Mouse (Mus musculus): ENCODE data around the gene Steap3. TPM values are rescaled to one million over a fixed set of nuclear protein-coding genes. Genes with fewer than 3 reads are reported as not detected.
"Not testable (repeated sequence)": the region's sequence is repeated elsewhere in the genome, so short reads cannot be mapped to it uniquely, and the experiment has no call there.

The Steap3 gene
- polyA plus RNA-seq, 1 experiment: 9.4 TPM

DNA sequence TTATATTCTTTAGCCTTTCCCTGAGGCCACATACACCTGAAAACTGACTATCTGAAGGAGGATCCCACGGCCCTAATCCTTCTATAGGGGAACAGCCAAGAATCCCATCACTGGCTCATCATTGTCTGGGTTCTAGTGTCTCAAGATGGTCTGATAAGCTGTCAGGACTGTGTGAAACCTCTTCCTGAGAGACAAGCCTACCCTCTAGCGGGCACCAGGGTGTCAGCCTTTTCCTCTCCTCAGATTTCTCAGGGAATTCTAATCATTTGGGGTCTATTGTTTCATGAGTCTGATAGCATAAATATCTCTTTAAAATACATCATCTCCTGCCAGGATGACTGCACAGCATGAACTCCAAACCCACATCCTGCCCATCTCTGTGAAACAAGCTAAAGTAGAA lies 17.3 kb upstream of the Steap3 start:
- Histone ChIP-seq H3K4me1 (ENCODE audit: control insufficient read depth, insufficient read depth, low read length) (no peaks in the 10 kb centered on the region), H3K27me3 (ENCODE audit: control insufficient read depth, insufficient read depth, low read length, poor library complexity, severe bottlenecking) (no peaks in the 10 kb centered on the region; the same call in 1 of the 2 replicates), H3K9me3 (replicated peaks; ENCODE audit: control insufficient read depth, insufficient read depth, low read length, poor library complexity, severe bottlenecking) (no peaks in the 10 kb centered on the region; the same call in 1 of the 2 replicates), H3K36me3 (ENCODE audit: control insufficient read depth, insufficient read depth, low read length, poor library complexity, severe bottlenecking) (no peaks in the 10 kb centered on the region), H3K4me3 (ENCODE audit: low read depth, low read length) (no peak overlapping the region), H3K27ac (ENCODE audit: insufficient read depth, low read length) (no peak overlapping the region), H3K9ac (ENCODE audit: low read depth, poor library complexity, severe bottlenecking) (no peak overlapping the region)
- TF ChIP-seq EP300 (IDR thresholded peaks at IDR 0.05; ENCODE audit: insufficient read depth, low read depth, low read length) (no peak), POLR2A (IDR thresholded peaks at IDR 0.05; ENCODE audit: insufficient read depth, low read length) (no peak), CTCF (IDR thresholded peaks at IDR 0.05; ENCODE audit: low read depth, low read length) (no peak)

DNA sequence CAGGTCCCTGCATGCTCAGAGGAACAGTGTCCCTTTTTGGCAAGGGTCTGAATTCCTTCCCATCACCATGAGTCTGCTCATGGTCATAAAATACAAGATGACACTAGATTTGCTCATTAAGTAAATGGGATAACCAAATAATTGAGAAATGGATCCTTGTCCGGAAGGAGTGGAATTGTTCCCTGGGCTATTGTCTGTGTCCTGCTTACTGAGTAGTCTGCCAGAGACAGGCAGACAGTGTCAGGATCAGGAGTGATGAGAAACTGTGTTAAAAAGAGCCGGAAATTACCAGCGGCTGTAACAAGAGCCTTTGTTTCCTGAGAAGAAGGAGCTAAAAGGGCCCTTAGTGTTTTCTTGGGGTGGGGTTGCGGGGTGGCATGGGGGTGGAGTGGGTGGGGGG lies 15.2 kb upstream of the Steap3 start:
- H3K9ac ChIP-seq (ENCODE audit: low read depth, poor library complexity, severe bottlenecking): no peak overlapping the region
- no peaks in the 10 kb centered on the region for H3K36me3 ChIP-seq (ENCODE audit: control insufficient read depth, insufficient read depth, low read length, poor library complexity, severe bottlenecking)
- no peaks in the 10 kb centered on the region; the same call in 1 of the 2 replicates for H3K27me3 ChIP-seq (ENCODE audit: control insufficient read depth, insufficient read depth, low read length, poor library complexity, severe bottlenecking)
- no peak overlapping the region for H3K27ac ChIP-seq (ENCODE audit: insufficient read depth, low read length)
- H3K4me3 ChIP-seq (ENCODE audit: low read depth, low read length): no peak overlapping the region
- H3K9me3 ChIP-seq (replicated peaks; ENCODE audit: control insufficient read depth, insufficient read depth, low read length, poor library complexity, severe bottlenecking): no peaks in the 10 kb centered on the region; the same call in 1 of the 2 replicates
- H3K4me1 ChIP-seq (ENCODE audit: control insufficient read depth, insufficient read depth, low read length): no peaks in the 10 kb centered on the region
- no peak for TF ChIP-seq EP300 (IDR thresholded peaks at IDR 0.05; ENCODE audit: insufficient read depth, low read depth, low read length)
- no peak for TF ChIP-seq CTCF (IDR thresholded peaks at IDR 0.05; ENCODE audit: low read depth, low read length)
- TF ChIP-seq POLR2A (IDR thresholded peaks at IDR 0.05; ENCODE audit: insufficient read depth, low read length): no peak

DNA sequence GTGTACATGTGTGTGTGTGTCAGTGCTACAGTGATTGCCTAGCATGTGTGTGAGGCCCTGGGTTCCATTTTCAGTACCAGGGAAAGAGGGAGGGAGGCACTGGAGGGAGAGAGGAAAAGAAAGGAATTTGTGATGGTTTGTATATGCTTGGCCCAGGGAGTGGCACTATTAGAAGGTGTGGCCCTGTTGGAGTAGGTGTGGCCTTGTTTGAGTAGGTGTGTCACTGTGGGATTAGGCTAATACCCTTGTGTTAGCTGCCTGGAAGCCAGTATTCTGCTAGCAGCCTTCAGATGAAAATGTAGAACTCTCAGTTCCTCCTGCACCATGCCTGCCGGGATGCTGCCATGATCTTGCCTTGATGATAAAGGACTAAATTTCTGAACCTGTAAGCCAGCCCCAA lies 3.6 kb upstream of the Steap3 start:
- H3K36me3 ChIP-seq (ENCODE audit: control insufficient read depth, insufficient read depth, low read length, poor library complexity, severe bottlenecking); H3K9ac ChIP-seq (ENCODE audit: low read depth, poor library complexity, severe bottlenecking); H3K4me3 ChIP-seq (ENCODE audit: low read depth, low read length); H3K27me3 ChIP-seq (ENCODE audit: control insufficient read depth, insufficient read depth, low read length, poor library complexity, severe bottlenecking); H3K4me1 ChIP-seq (ENCODE audit: control insufficient read depth, insufficient read depth, low read length); H3K27ac ChIP-seq (ENCODE audit: insufficient read depth, low read length); H3K9me3 ChIP-seq (replicated peaks; ENCODE audit: control insufficient read depth, insufficient read depth, low read length, poor library complexity, severe bottlenecking): not testable (repeated sequence)

DNA sequence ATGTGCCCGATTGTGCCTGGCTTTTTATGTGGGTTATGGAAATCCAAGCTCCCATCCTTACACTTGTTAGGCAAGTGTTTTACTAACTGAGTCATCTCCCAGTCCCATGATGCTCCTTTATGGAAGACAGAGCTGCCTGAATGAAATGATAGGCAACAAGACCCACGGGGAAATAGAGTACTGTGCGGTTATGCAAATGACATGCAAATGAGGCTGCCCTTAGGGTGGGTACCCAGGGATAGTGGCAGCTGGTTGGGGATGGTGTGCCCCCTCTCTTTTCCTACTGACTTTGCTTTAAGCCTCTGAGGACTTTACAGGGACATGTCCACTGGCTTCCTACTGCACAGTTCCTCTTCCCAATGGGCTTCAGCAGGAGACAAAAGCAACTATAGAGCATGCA lies 2.7 kb upstream of the Steap3 start:
- H3K9me3 ChIP-seq (replicated peaks; ENCODE audit: control insufficient read depth, insufficient read depth, low read length, poor library complexity, severe bottlenecking): no peaks in the 10 kb centered on the region
- H3K4me1 ChIP-seq (ENCODE audit: control insufficient read depth, insufficient read depth, low read length): no peaks in the 10 kb centered on the region
- no peaks in the 10 kb centered on the region for H3K27me3 ChIP-seq (ENCODE audit: control insufficient read depth, insufficient read depth, low read length, poor library complexity, severe bottlenecking)
- H3K36me3 ChIP-seq (ENCODE audit: control insufficient read depth, insufficient read depth, low read length, poor library complexity, severe bottlenecking): no peaks in the 10 kb centered on the region
- no peak overlapping the region for H3K27ac ChIP-seq (ENCODE audit: insufficient read depth, low read length)
- TF ChIP-seq CTCF (IDR thresholded peaks at IDR 0.05; ENCODE audit: low read depth, low read length) (no peak), EP300 (IDR thresholded peaks at IDR 0.05; ENCODE audit: insufficient read depth, low read depth, low read length) (no peak), POLR2A (IDR thresholded peaks at IDR 0.05; ENCODE audit: insufficient read depth, low read length) (no peak)
- H3K9ac ChIP-seq (ENCODE audit: low read depth, poor library complexity, severe bottlenecking): no peak overlapping the region
- no peak overlapping the region for H3K4me3 ChIP-seq (ENCODE audit: low read depth, low read length)

DNA sequence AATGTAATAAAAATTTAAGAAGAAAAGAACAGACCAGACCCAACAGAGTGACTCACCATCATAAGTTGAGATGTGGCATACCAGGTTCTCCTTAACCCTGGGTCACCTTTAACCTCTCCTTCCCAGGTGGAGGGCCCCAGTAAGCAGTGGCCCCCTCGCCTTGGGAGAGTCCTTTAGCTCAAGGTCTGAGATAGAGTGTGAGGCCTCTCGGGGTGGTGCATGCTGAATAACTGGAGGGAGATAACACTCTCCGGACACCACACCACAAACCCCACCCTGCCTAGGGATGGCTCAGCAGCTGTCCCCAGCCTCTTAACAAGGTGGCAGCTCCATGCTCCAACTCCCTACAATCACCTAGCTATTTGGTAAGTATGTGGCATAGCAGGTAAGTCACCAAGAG lies 1.6 kb downstream of the Steap3 start:
- Histone ChIP-seq H3K4me3 (ENCODE audit: low read depth, low read length) (no peak overlapping the region), H3K4me1 (ENCODE audit: control insufficient read depth, insufficient read depth, low read length) (peaks cover 4% of the 10 kb centered on the region), H3K27ac (ENCODE audit: insufficient read depth, low read length) (no peak overlapping the region), H3K9ac (ENCODE audit: low read depth, poor library complexity, severe bottlenecking) (no peak overlapping the region), H3K36me3 (ENCODE audit: control insufficient read depth, insufficient read depth, low read length, poor library complexity, severe bottlenecking) (no peaks in the 10 kb centered on the region), H3K27me3 (ENCODE audit: control insufficient read depth, insufficient read depth, low read length, poor library complexity, severe bottlenecking) (no peaks in the 10 kb centered on the region), H3K9me3 (replicated peaks; ENCODE audit: control insufficient read depth, insufficient read depth, low read length, poor library complexity, severe bottlenecking) (no peaks in the 10 kb centered on the region)
- TF ChIP-seq CTCF (IDR thresholded peaks at IDR 0.05; ENCODE audit: low read depth, low read length): no peak
- TF ChIP-seq POLR2A (IDR thresholded peaks at IDR 0.05; ENCODE audit: insufficient read depth, low read length): no peak
- TF ChIP-seq EP300 (IDR thresholded peaks at IDR 0.05; ENCODE audit: insufficient read depth, low read depth, low read length): no peak

DNA sequence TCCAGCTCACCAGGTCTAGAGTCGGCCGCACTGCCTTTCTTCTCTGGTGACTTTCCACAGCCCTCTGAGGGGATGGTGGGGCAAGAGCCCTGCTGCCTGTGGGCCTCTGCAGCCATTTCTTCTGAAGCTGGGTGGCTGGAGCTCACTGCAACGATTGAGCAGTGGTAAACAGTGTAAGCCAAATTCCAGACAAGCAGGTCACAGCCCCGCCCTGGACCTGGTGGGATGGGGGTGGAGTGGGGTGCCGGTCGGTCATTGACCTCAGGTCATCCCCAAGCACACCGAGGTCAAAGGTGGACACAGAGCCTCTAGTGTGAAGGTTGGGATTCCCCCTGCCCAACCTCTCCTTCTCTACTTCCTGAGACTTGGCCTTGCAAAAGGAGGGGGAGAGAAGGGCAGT lies 2.4 kb downstream of the Steap3 start:
- no peak for TF ChIP-seq POLR2A (IDR thresholded peaks at IDR 0.05; ENCODE audit: insufficient read depth, low read length)
- 0 out of 2 replicates have a peak, but pooled peaks have one; percentile 56 for TF ChIP-seq EP300 (IDR thresholded peaks at IDR 0.05; ENCODE audit: insufficient read depth, low read depth, low read length)
- Histone ChIP-seq H3K9me3 (replicated peaks; ENCODE audit: control insufficient read depth, insufficient read depth, low read length, poor library complexity, severe bottlenecking) (no peaks in the 10 kb centered on the region), H3K27ac (ENCODE audit: insufficient read depth, low read length) (no peak overlapping the region), H3K9ac (ENCODE audit: low read depth, poor library complexity, severe bottlenecking) (no peak overlapping the region), H3K27me3 (ENCODE audit: control insufficient read depth, insufficient read depth, low read length, poor library complexity, severe bottlenecking) (no peaks in the 10 kb centered on the region), H3K4me3 (ENCODE audit: low read depth, low read length) (no peak overlapping the region), H3K4me1 (ENCODE audit: control insufficient read depth, insufficient read depth, low read length) (peaks cover 5% of the 10 kb centered on the region), H3K36me3 (ENCODE audit: control insufficient read depth, insufficient read depth, low read length, poor library complexity, severe bottlenecking) (no peaks in the 10 kb centered on the region)
